Mouse (Mus musculus): ENCODE data around the gene Prss57. TPM values are rescaled to one million over a fixed set of nuclear protein-coding genes. Genes with fewer than 3 reads are reported as not detected.

The Prss57 gene
- total and polyA plus RNA-seq, 2 experiments from 2014 or later = 0.33 to 1.8 TPM

GRCm38 (mm10) chr10:79811736-79812637, 21.2 kb upstream of the Prss57 start:
- H3K36me3 ChIP-seq (ENCODE audit: insufficient read depth, low read length) = peaks cover 42% of the 10 kb centered on the region

DNA sequence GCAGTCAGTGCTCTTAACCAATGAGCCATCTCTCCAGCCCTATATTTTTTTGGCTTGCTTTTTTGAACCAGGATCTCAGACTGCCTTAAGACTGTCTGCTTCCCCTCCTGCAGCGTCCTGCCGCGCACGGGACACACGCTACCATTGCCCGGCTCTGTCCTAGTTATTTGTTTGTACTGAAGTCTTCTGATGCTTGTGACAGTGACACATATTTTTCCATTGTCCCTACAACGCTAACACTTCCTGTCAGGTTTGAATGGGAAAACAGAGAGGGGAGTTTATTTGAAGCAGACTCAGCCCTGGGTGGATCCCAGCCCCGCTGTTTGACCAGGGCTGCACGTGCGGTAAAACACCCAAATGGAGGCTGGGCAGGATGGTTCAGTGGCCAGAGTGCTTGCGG, 18.0 kb upstream of the Prss57 start:
- peaks cover 4% of the 10 kb centered on the region; the same call in 1 of the 2 replicates for H3K4me1 ChIP-seq (ENCODE audit: insufficient read depth, low read length)
- DNase-seq (ENCODE audit: low spot score) = no peak
- no peak overlapping the region for H3K4me3 ChIP-seq (ENCODE audit: low read length)
- peaks cover 28% of the 10 kb centered on the region; the same call in 1 of the 2 replicates for H3K36me3 ChIP-seq (ENCODE audit: insufficient read depth, low read length)
- 84% methylated on average over 11 of the region's 11 CpGs for WGBS
- no peaks in the 10 kb centered on the region for H3K9me3 ChIP-seq (ENCODE audit: low read length)
- H3K9ac ChIP-seq (replicated peaks; ENCODE audit: low read length) = no peak overlapping the region
- 0 out of 2 replicates have a peak overlapping the region, but pooled peaks have one; percentile 58 for H3K27ac ChIP-seq
- H3K4me2 ChIP-seq (ENCODE audit: low read depth, low read length) = no peak overlapping the region
- H3K27me3 ChIP-seq (ENCODE audit: insufficient read depth, low read length) = no peaks in the 10 kb centered on the region
- no peak for ATAC-seq
- no peak for TF ChIP-seq CTCF (IDR thresholded peaks at IDR 0.05; ENCODE audit: low read depth)

More at GRCm38 (mm10) chr10:79811736-79812637, 21.2 kb upstream of the Prss57 start:
- H3K9ac ChIP-seq (replicated peaks; ENCODE audit: low read length) = no peak overlapping the region
- peak; percentile 98 for TF ChIP-seq CTCF (IDR thresholded peaks at IDR 0.05; ENCODE audit: low read depth)
- ATAC-seq = peak; percentile 57
- H3K4me3 ChIP-seq (ENCODE audit: low read length) = no peak overlapping the region
- 31% methylated on average over 15 of the region's 15 CpGs for WGBS
- DNase-seq (ENCODE audit: low spot score) = peak; percentile 85
- H3K27me3 ChIP-seq (ENCODE audit: insufficient read depth, low read length) = no peaks in the 10 kb centered on the region
- no peak overlapping the region for H3K4me2 ChIP-seq (ENCODE audit: low read depth, low read length)
- H3K27ac ChIP-seq = no peak overlapping the region
- H3K9me3 ChIP-seq (ENCODE audit: low read length) = no peaks in the 10 kb centered on the region
- no peaks in the 10 kb centered on the region for H3K4me1 ChIP-seq (ENCODE audit: insufficient read depth, low read length)

DNA sequence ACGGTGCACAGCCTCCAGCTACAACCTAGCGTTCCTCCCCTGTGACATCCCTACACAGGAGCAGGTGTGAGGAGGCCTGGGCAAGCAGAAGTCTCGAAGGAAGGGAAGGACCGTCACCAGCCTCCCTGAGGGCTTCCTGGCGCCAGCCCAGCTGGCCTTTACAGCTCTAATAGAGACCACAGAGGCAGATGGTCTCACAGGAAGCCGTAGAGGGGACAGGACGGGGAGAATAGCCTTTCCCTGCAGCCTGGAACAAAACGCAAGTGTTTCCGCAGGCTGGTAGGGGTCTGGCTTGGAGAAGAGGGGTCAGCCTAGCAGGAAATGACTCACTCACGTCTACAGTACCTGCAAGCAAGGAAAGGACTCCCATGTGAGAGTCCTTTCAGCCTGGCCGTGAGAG, 17.1 kb upstream of the Prss57 start:
- ATAC-seq (no peak), DNase-seq (ENCODE audit: low spot score) (peak; percentile 70)
- 32% methylated on average over 11 of the region's 11 CpGs for WGBS
- Histone ChIP-seq H3K27ac (peak overlapping the region; percentile 58; the same call in 1 of the 2 replicates), H3K4me1 (ENCODE audit: insufficient read depth, low read length) (peaks cover 10% of the 10 kb centered on the region; the same call in 1 of the 2 replicates), H3K9ac (replicated peaks; ENCODE audit: low read length) (no peak overlapping the region), H3K36me3 (ENCODE audit: insufficient read depth, low read length) (peaks cover 28% of the 10 kb centered on the region; the same call in 1 of the 2 replicates), H3K4me3 (ENCODE audit: low read length) (no peak overlapping the region), H3K4me2 (ENCODE audit: low read depth, low read length) (no peak overlapping the region), H3K9me3 (ENCODE audit: low read length) (no peaks in the 10 kb centered on the region), H3K27me3 (ENCODE audit: insufficient read depth, low read length) (no peaks in the 10 kb centered on the region)
- no peak for TF ChIP-seq CTCF (IDR thresholded peaks at IDR 0.05; ENCODE audit: low read depth)

DNA sequence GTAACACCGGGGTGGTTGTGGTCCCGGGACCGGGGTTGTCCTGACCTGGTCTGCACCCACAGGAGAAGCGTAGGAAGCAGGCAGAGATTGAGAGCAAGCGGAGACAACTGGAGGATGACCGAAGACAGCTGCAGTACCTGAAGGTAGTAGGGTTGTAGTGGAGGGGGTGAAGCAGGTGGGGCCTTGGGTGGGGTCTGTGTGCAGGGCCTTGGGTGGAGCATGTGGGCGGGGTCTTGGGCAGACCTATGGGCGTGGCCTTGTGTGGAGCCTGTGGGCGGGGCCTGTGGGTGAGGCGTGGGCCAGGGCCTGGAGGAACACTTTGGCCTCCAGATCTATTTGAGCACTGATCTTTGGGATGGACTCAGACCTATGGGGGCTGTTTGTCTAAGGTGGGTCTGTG, 16.2 kb upstream of the Prss57 start:
- WGBS = 85% methylated on average over 10 of the region's 10 CpGs
- H3K4me2 ChIP-seq (ENCODE audit: low read depth, low read length) = no peak overlapping the region
- no peak overlapping the region for H3K9ac ChIP-seq (replicated peaks; ENCODE audit: low read length)
- H3K36me3 ChIP-seq (ENCODE audit: insufficient read depth, low read length) = peaks cover 23% of the 10 kb centered on the region; the same call in 1 of the 2 replicates
- H3K9me3 ChIP-seq (ENCODE audit: low read length) = no peaks in the 10 kb centered on the region
- no peak overlapping the region; the same call in 1 of the 2 replicates for H3K27ac ChIP-seq
- DNase-seq (ENCODE audit: low spot score) (no peak), ATAC-seq (no peak)
- no peak for TF ChIP-seq CTCF (IDR thresholded peaks at IDR 0.05; ENCODE audit: low read depth)
- H3K4me3 ChIP-seq (ENCODE audit: low read length) = no peak overlapping the region
- H3K27me3 ChIP-seq (ENCODE audit: insufficient read depth, low read length) = no peaks in the 10 kb centered on the region
- H3K4me1 ChIP-seq (ENCODE audit: insufficient read depth, low read length) = peaks cover 18% of the 10 kb centered on the region; the same call in 1 of the 2 replicates

GRCm38 (mm10) chr10:79806331-79806730, 15.6 kb upstream of the Prss57 start:
- Histone ChIP-seq H3K4me2 (ENCODE audit: low read depth, low read length) (no peak overlapping the region), H3K36me3 (ENCODE audit: insufficient read depth, low read length) (peaks cover 23% of the 10 kb centered on the region; the same call in 1 of the 2 replicates), H3K4me3 (ENCODE audit: low read length) (no peak overlapping the region), H3K27ac (no peak overlapping the region), H3K4me1 (ENCODE audit: insufficient read depth, low read length) (peaks cover 21% of the 10 kb centered on the region; the same call in 1 of the 2 replicates), H3K9ac (replicated peaks; ENCODE audit: low read length) (no peak overlapping the region), H3K9me3 (ENCODE audit: low read length) (no peaks in the 10 kb centered on the region), H3K27me3 (ENCODE audit: insufficient read depth, low read length) (no peaks in the 10 kb centered on the region)
- DNase-seq (ENCODE audit: low spot score) (no peak), ATAC-seq (no peak)
- no peak for TF ChIP-seq CTCF (IDR thresholded peaks at IDR 0.05; ENCODE audit: low read depth)
- 84% methylated on average over 9 of the region's 9 CpGs for WGBS

GRCm38 (mm10) chr10:79805636-79806035, 14.9 kb upstream of the Prss57 start:
- no peak for DNase-seq (ENCODE audit: low spot score)
- TF ChIP-seq CTCF (IDR thresholded peaks at IDR 0.05; ENCODE audit: low read depth) = no peak
- Histone ChIP-seq H3K36me3 (ENCODE audit: insufficient read depth, low read length) (peaks cover 19% of the 10 kb centered on the region; the same call in 1 of the 2 replicates), H3K9me3 (ENCODE audit: low read length) (no peaks in the 10 kb centered on the region), H3K27me3 (ENCODE audit: insufficient read depth, low read length) (no peaks in the 10 kb centered on the region), H3K4me1 (ENCODE audit: insufficient read depth, low read length) (peaks cover 21% of the 10 kb centered on the region; the same call in 1 of the 2 replicates), H3K4me2 (ENCODE audit: low read depth, low read length) (no peak overlapping the region), H3K9ac (replicated peaks; ENCODE audit: low read length) (no peak overlapping the region), H3K27ac (no peak overlapping the region), H3K4me3 (ENCODE audit: low read length) (no peak overlapping the region)
- ATAC-seq = no peak
- 73% methylated on average over 11 of the region's 11 CpGs for WGBS

All from hindbrain, postnatal 0 days (tissue).